ENCODE assay signal across 25 mouse cellular contexts in the genomic region with DNA sequence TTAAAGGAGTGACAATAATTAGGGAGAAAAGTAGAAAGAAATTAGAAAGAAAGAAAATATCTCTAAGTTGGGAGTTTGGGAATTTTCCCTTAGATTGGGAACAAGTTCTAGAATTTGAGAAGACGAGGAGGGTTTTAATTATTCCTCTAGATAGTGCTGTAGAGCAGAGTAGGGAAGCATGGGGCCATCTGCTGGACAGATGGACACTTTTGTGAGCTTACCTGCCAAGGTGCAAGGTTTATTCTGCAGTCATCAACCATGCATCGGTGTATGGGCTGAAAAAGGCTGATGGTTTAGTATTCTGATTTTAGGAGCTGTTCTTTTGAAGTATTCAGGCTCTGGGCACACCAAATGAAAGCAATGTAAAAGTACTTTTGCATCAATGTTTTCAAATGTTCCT.
DNase-seq lines count a peak whose midpoint lies in the region; ATAC-seq and TF ChIP-seq lines count a peak whose summit lies in the region.
"Had no signal": no experiment of that assay in that cellular context is flagged by ENCODE, and none has a peak within 500 bp of the region (broad histone marks: within the 10 kb centered on the region; RNA-seq: fewer than 3 reads in every experiment).

No protein-coding gene starts in this region.

- no peaks in the 10 kb centered on the region for H3K36me3 ChIP-seq in neural tube, embryonic 15.5 days
- H3K36me3 ChIP-seq: embryonic facial prominence, embryonic 13.5 days; G1E; heart, embryonic 10.5 days; hindbrain, embryonic 15.5 days; intestine, embryonic 15.5 days; limb, embryonic 10.5 days; midbrain, embryonic 12.5 days had no signal

- peak; percentile 54 for TF ChIP-seq CTCF in layer of hippocampus, adult 2 months (conservative IDR thresholded peaks at IDR 0.05)
- 0 out of 2 replicates have a peak, but pooled peaks have one; percentile 18 for TF ChIP-seq CTCF in cortical plate, adult 2 months (IDR thresholded peaks at IDR 0.05; ENCODE audit: extremely low read depth, insufficient read depth, low read length)

- 80% methylated on average over 2 of the region's 2 CpGs for WGBS in neural tube, embryonic 15.5 days

- no peaks in the 10 kb centered on the region for H3K27me3 ChIP-seq in neural tube, embryonic 15.5 days (replicated peaks)
- H3K27me3 ChIP-seq: CH12.LX; embryonic facial prominence, embryonic 13.5 days; forebrain, embryonic 13.5 days; hindbrain, embryonic 15.5 days; intestine, embryonic 15.5 days; midbrain, embryonic 12.5 days had no signal

- no peak overlapping the region for H3K4me3 ChIP-seq in layer of hippocampus, adult 2 months
- no peak overlapping the region for H3K4me3 ChIP-seq in cortical plate, adult 2 months (ENCODE audit: insufficient read depth, low read length)
- no peak overlapping the region for H3K4me3 ChIP-seq in neural tube, embryonic 15.5 days (replicated peaks)
- H3K4me3 ChIP-seq: embryonic facial prominence, embryonic 13.5 days; erythroblast, embryonic 14.5 days; forebrain, embryonic 13.5 days; heart, embryonic 10.5 days; hindbrain, embryonic 15.5 days; intestine, embryonic 15.5 days; limb, embryonic 10.5 days; midbrain, embryonic 12.5 days had no signal

- no peak overlapping the region for H3K9ac ChIP-seq in neural tube, embryonic 15.5 days (replicated peaks)
- H3K9ac ChIP-seq: embryonic facial prominence, embryonic 13.5 days; forebrain, embryonic 13.5 days; hindbrain, embryonic 15.5 days; intestine, embryonic 15.5 days; midbrain, embryonic 12.5 days had no signal

- no peak overlapping the region; the same call in 1 of the 2 replicates for H3K27ac ChIP-seq in layer of hippocampus, adult 2 months
- no peak overlapping the region for H3K27ac ChIP-seq in cortical plate, adult 2 months (ENCODE audit: insufficient read depth, low read length)
- no peak overlapping the region for H3K27ac ChIP-seq in neural tube, embryonic 15.5 days (replicated peaks)
- H3K27ac ChIP-seq: embryonic facial prominence, embryonic 13.5 days; forebrain, embryonic 13.5 days; heart, embryonic 10.5 days; hindbrain, embryonic 15.5 days; intestine, embryonic 15.5 days; limb, embryonic 10.5 days; midbrain, embryonic 12.5 days had no signal

- DNase-seq in layer of hippocampus, adult 2 months (ENCODE audit: low spot score in 2 of 2), result no peak
- no peak for DNase-seq in layer of hippocampus, postnatal 14 days (ENCODE audit: low spot score in 2 of 2)
- peak; percentile 57 for DNase-seq in cerebellum, adult 11-12 months
- peak; percentile 74 for DNase-seq in cerebellum, adult 9-10 months
- DNase-seq: B cell, adult 2 months; embryo, embryonic 11 days; heart, postnatal 4 days; kidney, postnatal 4 days; layer of hippocampus, adult 9-11 months; right cerebral cortex, postnatal 14 days; spleen, adult 18-20 months had no signal

- no peak for ATAC-seq in megakaryocyte-erythroid progenitor cell, adult 5-6 weeks (replicated peaks; ENCODE audit: low FRiP score, low TSS enrichment, poor library complexity, severe bottlenecking)
- ATAC-seq in neural tube, embryonic 15.5 days (ENCODE audit: low FRiP score), result no peak
- ATAC-seq: forebrain, embryonic 13.5 days; intestine, embryonic 15.5 days; Patski had no signal

- H3K4me2 ChIP-seq in neural tube, embryonic 15.5 days, result no peak overlapping the region
- H3K4me2 ChIP-seq: embryonic facial prominence, embryonic 13.5 days; forebrain, embryonic 13.5 days; hindbrain, embryonic 15.5 days; intestine, embryonic 15.5 days; midbrain, embryonic 12.5 days had no signal

- no peak for TF ChIP-seq POLR2A in cortical plate, adult 2 months (IDR thresholded peaks at IDR 0.05; ENCODE audit: extremely low read depth, insufficient read depth, low read length)

- H3K4me1 ChIP-seq in cortical plate, adult 2 months (ENCODE audit: control insufficient read depth, insufficient read depth, low read length), result no peaks in the 10 kb centered on the region; the same call in 1 of the 2 replicates
- no peaks in the 10 kb centered on the region for H3K4me1 ChIP-seq in neural tube, embryonic 15.5 days
- H3K4me1 ChIP-seq: embryonic facial prominence, embryonic 13.5 days; forebrain, embryonic 13.5 days; heart, embryonic 10.5 days; hindbrain, embryonic 15.5 days; intestine, embryonic 15.5 days; limb, embryonic 10.5 days; midbrain, embryonic 12.5 days had no signal

- no peaks in the 10 kb centered on the region for H3K9me3 ChIP-seq in neural tube, embryonic 15.5 days (replicated peaks)
- H3K9me3 ChIP-seq: embryonic facial prominence, embryonic 13.5 days; forebrain, embryonic 13.5 days; heart, embryonic 10.5 days; hindbrain, embryonic 15.5 days; intestine, embryonic 15.5 days; limb, embryonic 10.5 days; midbrain, embryonic 12.5 days had no signal

Comparison
In these comparisons a context has a peak if more than half of its experiments do, and no peak if none do; other contexts are left out.
1. DNase-seq: peak in cerebellum, adult 11-12 months (single experiment) and cerebellum, adult 9-10 months (single experiment); none in layer of hippocampus, adult 2 months (0 of 2) and layer of hippocampus, postnatal 14 days (0 of 2).